Mouse (Mus musculus) fibroblast of lung, adult 2 months (primary cell): ENCODE results near the gene Tsacc.
A peak's percentile ranks its signal among the peaks of the same experiment; 100 is the strongest.
"Not testable (repeated sequence)": the region's sequence is repeated elsewhere in the genome, so short reads cannot be mapped to it uniquely, and the experiment has no call there.

Experiments
- DNase-seq: peaks from one replicate; pipeline ENCODE4 v3.0.0-alpha.2; 2011; ENCODE audit warnings: low read depth

The Tsacc gene

GRCm38 (mm10) chr3:88296561-88297318 lies at the start of gene Tsacc, which contains the start of gene Cct3:
Tsacc (minus strand) TSS chr3:88296999.
Cct3 (plus strand) TSS chr3:88297116.
- DNase-seq = peak; percentile 100

GRCm38 (mm10) chr3:88339006-88339405 lies 42.2 kb upstream of the Tsacc start:
- no peak for DNase-seq

GRCm38 (mm10) chr3:88338316-88338715 lies 41.5 kb upstream of the Tsacc start:
- DNase-seq = no peak

GRCm38 (mm10) chr3:88337367-88338020 lies 40.7 kb upstream of the Tsacc start:
- no peak for DNase-seq

- DNase-seq = peak; percentile 93
These were observed 39.5 kb upstream of the Tsacc start, which contains the start of the genes Tmem79 and Smg5 for GRCm38 (mm10) chr3:88336058-88337013. Tmem79 (minus strand) TSS chr3:88336148. Smg5 (plus strand) TSS chr3:88336260.

GRCm38 (mm10) chr3:88335436-88336053 lies 38.7 kb upstream of the Tsacc start:
- no peak for DNase-seq

- DNase-seq = no peak
These were observed 38.2 kb upstream of the Tsacc start for GRCm38 (mm10) chr3:88334902-88335435.

GRCm38 (mm10) chr3:88334029-88334658 lies 37.3 kb upstream of the Tsacc start:
- no peak for DNase-seq

- DNase-seq = no peak
These were observed 34.5 kb upstream of the Tsacc start for GRCm38 (mm10) chr3:88331282-88331681.

GRCm38 (mm10) chr3:88328956-88329355 lies 32.2 kb upstream of the Tsacc start:
- DNase-seq = no peak

- DNase-seq = peak; percentile 26
These were observed 28.2 kb upstream of the Tsacc start, which contains the start of gene Glmp for GRCm38 (mm10) chr3:88324951-88325405. Glmp (plus strand) TSS chr3:88325023.

GRCm38 (mm10) chr3:88299172-88299571 lies 2.4 kb upstream of the Tsacc start:
- no peak for DNase-seq

- DNase-seq = no peak
These were observed 587 bp upstream of the Tsacc start for GRCm38 (mm10) chr3:88297321-88297851.

GRCm38 (mm10) chr3:88296110-88296560 lies 664 bp downstream of the Tsacc start:
- no peak for DNase-seq

GRCm38 (mm10) chr3:88295272-88295671 lies 1.5 kb downstream of the Tsacc start:
- not testable (repeated sequence) for DNase-seq

GRCm38 (mm10) chr3:88291970-88292369 lies 4.8 kb downstream of the Tsacc start:
- peak; percentile 13 for DNase-seq

- not testable (repeated sequence) for DNase-seq
These were observed 8.6 kb downstream of the Tsacc start for GRCm38 (mm10) chr3:88288133-88288713.

GRCm38 (mm10) chr3:88287110-88287509 lies 9.7 kb downstream of the Tsacc start, which contains the start of gene Gm38392:
Gm38392 (minus strand) TSS chr3:88287210.
- no peak for DNase-seq

- not testable (repeated sequence) for DNase-seq
These were observed 11.3 kb downstream of the Tsacc start for GRCm38 (mm10) chr3:88285565-88285895.
